Mouse (Mus musculus): Measurements from ENCODE around the gene Gpr4. TPM values are rescaled to one million over a fixed set of nuclear protein-coding genes. Genes with fewer than 3 reads are reported as not detected.

The Gpr4 gene
- polyA plus RNA-seq, 1 experiment from 2014 or later, result 1.8 TPM

DNA sequence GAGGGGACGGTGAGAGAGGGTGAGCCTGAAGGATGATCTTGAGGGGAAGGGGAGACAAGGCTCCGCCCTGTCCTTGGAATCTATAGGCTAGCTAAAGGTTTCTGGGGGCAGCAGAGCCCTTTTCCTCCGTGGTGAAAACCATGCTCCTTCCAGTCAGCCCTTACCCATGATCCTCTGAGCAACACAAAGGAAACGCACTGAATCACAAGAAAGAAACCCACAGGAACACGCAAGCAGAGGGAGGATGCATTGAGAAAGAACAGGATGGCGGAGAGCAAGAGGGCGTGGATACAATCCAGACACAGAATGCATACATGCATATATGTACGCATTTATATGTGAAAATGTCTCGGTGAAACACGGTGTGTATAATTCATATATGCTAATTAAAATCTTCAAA is 42.8 kb upstream of the Gpr4 start:
- H3K4me2 ChIP-seq (ENCODE audit: low read depth, low read length), result no peak overlapping the region
- WGBS, result 68% methylated on average over 10 of the region's 10 CpGs
- no peak for DNase-seq (ENCODE audit: low spot score)
- no peak for ATAC-seq (replicated peaks; ENCODE audit: insufficient number of reproducible peaks, low FRiP score, low TSS enrichment, low read depth)
- H3K9me3 ChIP-seq (replicated peaks; ENCODE audit: control insufficient read depth, low read length), result no peaks in the 10 kb centered on the region
- H3K4me1 ChIP-seq (ENCODE audit: control insufficient read depth, insufficient read depth, low read length), result no peaks in the 10 kb centered on the region; the same call in 1 of the 2 replicates
- no peak overlapping the region for H3K27ac ChIP-seq (replicated peaks; ENCODE audit: low read depth, low read length)
- H3K27me3 ChIP-seq (ENCODE audit: control insufficient read depth, insufficient read depth, low read length), result peaks cover 6% of the 10 kb centered on the region; the same call in 1 of the 2 replicates
- no peaks in the 10 kb centered on the region for H3K36me3 ChIP-seq (replicated peaks; ENCODE audit: control insufficient read depth, insufficient read depth, low read depth, low read length)
- no peak overlapping the region for H3K9ac ChIP-seq (replicated peaks; ENCODE audit: low read length)
- no peak overlapping the region for H3K4me3 ChIP-seq (ENCODE audit: low read depth, low read length)

DNA sequence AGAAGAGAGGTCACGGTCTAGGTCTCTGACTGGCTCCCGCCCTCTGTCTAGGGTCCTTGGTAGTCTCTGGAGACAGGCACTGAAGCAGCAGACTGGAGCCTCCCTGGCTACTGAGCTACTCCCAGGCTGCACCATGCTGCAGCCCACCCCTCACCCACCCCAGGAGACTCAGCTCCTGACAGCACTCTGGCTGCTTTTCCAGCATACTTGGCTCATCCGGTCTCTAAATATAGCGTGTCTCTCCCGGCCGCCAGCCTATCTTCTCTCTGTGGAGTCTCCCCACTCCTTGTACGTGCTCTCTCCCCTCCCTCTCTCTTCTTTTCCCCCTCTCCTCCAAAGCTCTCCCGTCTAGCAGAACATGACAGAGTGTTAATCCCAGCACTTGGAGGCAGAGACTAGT is 42.2 kb upstream of the Gpr4 start:
- no peaks in the 10 kb centered on the region for H3K27me3 ChIP-seq (ENCODE audit: control insufficient read depth, insufficient read depth, low read length)
- DNase-seq (ENCODE audit: low spot score) (no peak), ATAC-seq (replicated peaks; ENCODE audit: insufficient number of reproducible peaks, low FRiP score, low TSS enrichment, low read depth) (no peak)
- no peaks in the 10 kb centered on the region for H3K9me3 ChIP-seq (replicated peaks; ENCODE audit: control insufficient read depth, low read length)
- H3K4me2 ChIP-seq (ENCODE audit: low read depth, low read length), result no peak overlapping the region
- WGBS, result 67% methylated on average over 8 of the region's 8 CpGs
- H3K9ac ChIP-seq (replicated peaks; ENCODE audit: low read length), result no peak overlapping the region
- H3K4me1 ChIP-seq (ENCODE audit: control insufficient read depth, insufficient read depth, low read length), result no peaks in the 10 kb centered on the region; the same call in 1 of the 2 replicates
- H3K4me3 ChIP-seq (ENCODE audit: low read depth, low read length), result no peak overlapping the region
- no peak overlapping the region for H3K27ac ChIP-seq (replicated peaks; ENCODE audit: low read depth, low read length)
- no peaks in the 10 kb centered on the region for H3K36me3 ChIP-seq (replicated peaks; ENCODE audit: control insufficient read depth, insufficient read depth, low read depth, low read length)

DNA sequence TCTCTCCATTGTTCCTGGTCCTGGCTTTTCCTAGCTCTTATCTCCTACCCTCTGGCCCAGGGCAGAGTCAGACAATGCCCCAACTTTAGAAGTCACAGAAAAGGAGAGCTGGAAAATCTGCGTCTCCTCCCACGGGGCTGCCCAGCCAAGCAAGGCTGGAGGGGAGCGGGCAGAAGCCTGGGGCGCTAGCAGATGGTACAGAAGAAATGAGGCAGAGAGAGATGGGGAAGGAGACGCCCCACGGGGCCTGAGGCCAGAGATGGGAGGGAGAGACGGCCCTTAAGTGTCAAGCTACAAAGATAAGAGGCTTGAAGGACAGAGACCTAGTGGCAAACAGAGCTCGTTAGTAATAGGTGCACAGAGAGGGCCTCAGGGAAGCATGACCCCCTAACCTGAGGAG is 40.5 kb upstream of the Gpr4 start:
- H3K4me1 ChIP-seq (ENCODE audit: control insufficient read depth, insufficient read depth, low read length), result no peaks in the 10 kb centered on the region; the same call in 1 of the 2 replicates
- no peak overlapping the region for H3K4me3 ChIP-seq (ENCODE audit: low read depth, low read length)
- ATAC-seq (replicated peaks; ENCODE audit: insufficient number of reproducible peaks, low FRiP score, low TSS enrichment, low read depth), result no peak
- H3K27me3 ChIP-seq (ENCODE audit: control insufficient read depth, insufficient read depth, low read length), result peaks cover 13% of the 10 kb centered on the region
- H3K9me3 ChIP-seq (replicated peaks; ENCODE audit: control insufficient read depth, low read length), result no peaks in the 10 kb centered on the region
- no peak overlapping the region for H3K27ac ChIP-seq (replicated peaks; ENCODE audit: low read depth, low read length)
- no peak for DNase-seq (ENCODE audit: low spot score)
- no peak overlapping the region for H3K4me2 ChIP-seq (ENCODE audit: low read depth, low read length)
- no peak overlapping the region for H3K9ac ChIP-seq (replicated peaks; ENCODE audit: low read length)
- no peaks in the 10 kb centered on the region for H3K36me3 ChIP-seq (replicated peaks; ENCODE audit: control insufficient read depth, insufficient read depth, low read depth, low read length)
- WGBS, result 45% methylated on average over 8 of the region's 8 CpGs

DNA sequence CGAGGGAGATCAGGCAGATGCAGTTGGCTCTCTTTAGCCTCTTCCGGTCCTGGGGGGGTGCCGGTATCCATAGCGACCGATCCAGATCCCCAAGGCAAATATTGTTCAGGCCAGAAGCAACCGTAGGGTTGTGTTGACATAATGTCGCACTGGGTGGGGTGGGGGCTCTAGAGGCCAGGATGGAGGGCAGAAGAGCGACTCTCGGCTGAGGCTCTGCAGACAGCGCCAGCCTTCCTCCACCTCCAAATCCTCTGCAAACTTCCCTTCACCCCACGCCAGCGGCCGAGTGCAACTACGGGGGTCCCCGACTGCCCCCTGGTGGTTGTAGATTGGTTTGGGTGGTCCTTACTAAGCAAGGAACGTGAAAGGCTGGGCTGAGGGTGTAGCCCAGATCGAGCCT is 39.5 kb upstream of the Gpr4 start:
- WGBS, result 3% methylated on average over 17 of the region's 17 CpGs
- H3K4me1 ChIP-seq (ENCODE audit: control insufficient read depth, insufficient read depth, low read length), result no peaks in the 10 kb centered on the region; the same call in 1 of the 2 replicates
- H3K9me3 ChIP-seq (replicated peaks; ENCODE audit: control insufficient read depth, low read length), result no peaks in the 10 kb centered on the region
- peaks cover 23% of the 10 kb centered on the region for H3K27me3 ChIP-seq (ENCODE audit: control insufficient read depth, insufficient read depth, low read length)
- peak overlapping the region; percentile 45 for H3K9ac ChIP-seq (replicated peaks; ENCODE audit: low read length)
- peak overlapping the region; percentile 60 for H3K4me2 ChIP-seq (ENCODE audit: low read depth, low read length)
- no peaks in the 10 kb centered on the region for H3K36me3 ChIP-seq (replicated peaks; ENCODE audit: control insufficient read depth, insufficient read depth, low read depth, low read length)
- no peak overlapping the region for H3K27ac ChIP-seq (replicated peaks; ENCODE audit: low read depth, low read length)
- DNase-seq (ENCODE audit: low spot score), result peak; percentile 94
- peak overlapping the region; percentile 17; the same call in 1 of the 2 replicates for H3K4me3 ChIP-seq (ENCODE audit: low read depth, low read length)
- peak; percentile 31; the same call in 1 of the 2 replicates for ATAC-seq (replicated peaks; ENCODE audit: insufficient number of reproducible peaks, low FRiP score, low TSS enrichment, low read depth)

DNA sequence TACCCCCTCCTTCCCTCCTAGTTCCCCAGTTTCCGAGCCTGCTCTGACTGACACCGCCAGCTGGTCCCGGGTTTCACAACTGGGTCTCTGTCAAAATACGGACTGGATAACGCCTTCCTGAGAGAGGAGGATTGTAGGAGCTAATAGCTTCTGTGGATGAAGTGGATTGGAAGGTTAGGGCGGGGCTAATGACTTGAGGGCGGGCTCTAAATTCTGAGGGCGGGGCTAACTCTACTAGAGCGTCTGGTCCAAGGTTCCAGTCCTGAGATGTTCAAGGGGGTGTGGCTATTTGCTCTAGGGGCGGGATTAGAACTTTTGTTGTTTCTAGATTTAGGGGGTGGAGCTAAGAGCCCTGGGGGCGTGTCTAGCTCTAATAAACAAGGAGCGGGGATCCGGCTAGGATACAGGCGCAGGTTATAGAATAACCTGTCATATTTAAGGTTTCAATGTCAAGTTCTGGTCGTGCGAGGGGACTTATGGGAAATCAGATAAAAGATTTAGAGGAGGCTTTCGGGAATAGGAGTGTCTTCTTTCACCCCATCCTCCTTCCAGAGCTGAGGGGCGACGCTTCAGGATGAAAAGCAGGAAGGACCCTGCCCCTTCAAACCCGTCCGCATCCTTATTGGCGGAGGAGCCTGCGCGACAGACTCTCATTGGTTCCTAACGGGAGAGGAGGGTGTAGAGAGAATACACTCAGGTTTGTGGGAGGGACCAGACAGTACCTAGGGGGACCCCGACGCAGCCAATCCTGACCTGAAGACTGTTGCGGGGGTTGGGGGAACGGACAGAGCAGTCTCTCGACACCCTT is 36.4 kb upstream of the Gpr4 start, which contains the start of gene Eml2:
Gene Eml2, plus strand, starts transcription at position 714 of the 808 bp plus-strand sequence.
- WGBS, result under 1% methylated on average over 30 of the region's 30 CpGs
- Histone ChIP-seq H3K9me3 (replicated peaks; ENCODE audit: control insufficient read depth, low read length) (no peaks in the 10 kb centered on the region), H3K27me3 (ENCODE audit: control insufficient read depth, insufficient read depth, low read length) (peaks cover 47% of the 10 kb centered on the region), H3K4me2 (ENCODE audit: low read depth, low read length) (peak within 1 kb of the TSS; percentile 58), H3K36me3 (replicated peaks; ENCODE audit: control insufficient read depth, insufficient read depth, low read depth, low read length) (no peaks in the 10 kb centered on the region), H3K4me3 (ENCODE audit: low read depth, low read length) (peak within 1 kb of the TSS; percentile 33), H3K9ac (replicated peaks; ENCODE audit: low read length) (peak within 1 kb of the TSS; percentile 39), H3K27ac (replicated peaks; ENCODE audit: low read depth, low read length) (no peak within 1 kb of the TSS), H3K4me1 (ENCODE audit: control insufficient read depth, insufficient read depth, low read length) (peaks cover 3% of the 10 kb centered on the region; the same call in 1 of the 2 replicates)
- DNase-seq (ENCODE audit: low spot score), result peak; percentile 56
- ATAC-seq (replicated peaks; ENCODE audit: insufficient number of reproducible peaks, low FRiP score, low TSS enrichment, low read depth), result peak; percentile 79

DNA sequence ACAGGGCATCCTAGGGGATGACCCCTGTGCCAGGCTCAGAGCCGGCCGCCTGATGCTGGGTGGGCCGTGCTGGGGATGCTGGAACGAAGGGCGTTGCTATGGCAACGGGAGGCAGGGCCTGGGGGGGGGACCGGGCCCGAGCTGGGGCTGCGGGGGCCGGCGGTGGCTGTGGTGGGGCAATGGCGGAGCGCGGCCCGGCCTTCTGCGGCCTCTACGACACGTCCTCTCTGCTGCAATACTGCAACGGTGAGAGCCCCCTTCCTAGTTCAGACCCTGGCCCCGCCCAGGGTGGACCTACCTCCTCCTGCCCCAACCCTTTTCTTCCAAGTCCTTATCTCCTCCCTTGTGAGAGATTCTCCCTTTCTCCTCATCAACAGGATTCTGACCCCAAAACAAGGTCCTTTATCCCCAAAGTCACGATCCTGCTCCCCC is 35.8 kb upstream of the Gpr4 start:
- peak overlapping the region; percentile 33 for H3K4me3 ChIP-seq (ENCODE audit: low read depth, low read length)
- H3K27me3 ChIP-seq (ENCODE audit: control insufficient read depth, insufficient read depth, low read length), result peaks cover 47% of the 10 kb centered on the region
- peak overlapping the region; percentile 39 for H3K9ac ChIP-seq (replicated peaks; ENCODE audit: low read length)
- WGBS, result 2% methylated on average over 20 of the region's 21 CpGs
- peak; percentile 11; the same call in 1 of the 2 replicates for ATAC-seq (replicated peaks; ENCODE audit: insufficient number of reproducible peaks, low FRiP score, low TSS enrichment, low read depth)
- H3K4me2 ChIP-seq (ENCODE audit: low read depth, low read length), result peak overlapping the region; percentile 58
- no peaks in the 10 kb centered on the region for H3K36me3 ChIP-seq (replicated peaks; ENCODE audit: control insufficient read depth, insufficient read depth, low read depth, low read length)
- no peak for DNase-seq (ENCODE audit: low spot score)
- H3K4me1 ChIP-seq (ENCODE audit: control insufficient read depth, insufficient read depth, low read length), result peaks cover 3% of the 10 kb centered on the region; the same call in 1 of the 2 replicates
- no peaks in the 10 kb centered on the region for H3K9me3 ChIP-seq (replicated peaks; ENCODE audit: control insufficient read depth, low read length)
- H3K27ac ChIP-seq (replicated peaks; ENCODE audit: low read depth, low read length), result no peak overlapping the region

DNA sequence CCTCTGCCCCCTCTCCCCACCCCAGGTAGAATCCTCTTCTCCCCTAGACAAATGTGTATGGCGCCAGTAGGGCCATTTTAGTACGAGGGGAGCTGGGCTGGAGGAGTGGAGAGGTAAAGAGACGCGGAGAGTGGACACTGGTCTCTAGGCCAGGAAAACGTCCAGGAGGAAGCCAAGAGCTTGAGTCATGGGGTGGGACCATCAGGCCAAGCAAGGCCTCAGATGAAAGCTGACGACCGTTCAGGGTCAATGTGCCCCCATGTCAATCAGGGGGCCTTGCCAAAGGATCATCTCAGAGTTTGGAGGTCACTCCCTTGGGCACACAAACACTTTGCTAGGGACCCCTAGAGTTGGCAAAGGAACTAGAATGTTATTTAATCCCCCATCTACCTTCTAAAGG is 35.1 kb upstream of the Gpr4 start:
- Histone ChIP-seq H3K9me3 (replicated peaks; ENCODE audit: control insufficient read depth, low read length) (no peaks in the 10 kb centered on the region), H3K27ac (replicated peaks; ENCODE audit: low read depth, low read length) (no peak overlapping the region), H3K36me3 (replicated peaks; ENCODE audit: control insufficient read depth, insufficient read depth, low read depth, low read length) (no peaks in the 10 kb centered on the region), H3K4me1 (ENCODE audit: control insufficient read depth, insufficient read depth, low read length) (peaks cover 3% of the 10 kb centered on the region; the same call in 1 of the 2 replicates), H3K27me3 (ENCODE audit: control insufficient read depth, insufficient read depth, low read length) (peaks cover 47% of the 10 kb centered on the region), H3K4me3 (ENCODE audit: low read depth, low read length) (no peak overlapping the region), H3K9ac (replicated peaks; ENCODE audit: low read length) (no peak overlapping the region), H3K4me2 (ENCODE audit: low read depth, low read length) (no peak overlapping the region)
- DNase-seq (ENCODE audit: low spot score) (no peak), ATAC-seq (replicated peaks; ENCODE audit: insufficient number of reproducible peaks, low FRiP score, low TSS enrichment, low read depth) (no peak)
- WGBS, result 75% methylated on average over 7 of the region's 7 CpGs

DNA sequence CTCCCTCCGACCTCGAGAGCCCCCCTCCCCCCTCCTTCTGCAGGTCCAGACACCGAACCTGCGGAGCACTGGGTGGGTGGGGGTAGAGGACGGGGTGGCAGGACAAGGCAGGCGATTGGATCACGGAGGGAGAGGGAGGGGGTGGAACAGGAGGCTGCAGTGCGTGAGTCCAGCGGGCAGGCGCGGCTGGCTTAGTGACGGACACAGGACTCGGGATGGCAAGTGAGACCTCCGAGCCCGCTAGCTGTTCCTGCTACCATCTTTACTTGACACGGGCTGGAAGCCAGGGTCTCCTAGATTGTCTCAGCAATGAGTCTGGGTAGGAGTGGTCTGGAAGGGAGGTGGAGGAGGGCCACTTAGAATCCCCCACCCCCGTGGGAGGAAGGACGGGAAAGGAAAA is 34.3 kb upstream of the Gpr4 start:
- Histone ChIP-seq H3K4me2 (ENCODE audit: low read depth, low read length) (0 out of 2 replicates have a peak overlapping the region, but pooled peaks have one; percentile 0), H3K4me1 (ENCODE audit: control insufficient read depth, insufficient read depth, low read length) (peaks cover 3% of the 10 kb centered on the region; the same call in 1 of the 2 replicates), H3K27ac (replicated peaks; ENCODE audit: low read depth, low read length) (no peak overlapping the region), H3K27me3 (ENCODE audit: control insufficient read depth, insufficient read depth, low read length) (peaks cover 47% of the 10 kb centered on the region), H3K36me3 (replicated peaks; ENCODE audit: control insufficient read depth, insufficient read depth, low read depth, low read length) (no peaks in the 10 kb centered on the region), H3K4me3 (ENCODE audit: low read depth, low read length) (no peak overlapping the region), H3K9ac (replicated peaks; ENCODE audit: low read length) (no peak overlapping the region), H3K9me3 (replicated peaks; ENCODE audit: control insufficient read depth, low read length) (no peaks in the 10 kb centered on the region)
- 6% methylated on average over 18 of the region's 18 CpGs for WGBS
- ATAC-seq (replicated peaks; ENCODE audit: insufficient number of reproducible peaks, low FRiP score, low TSS enrichment, low read depth) (no peak), DNase-seq (ENCODE audit: low spot score) (no peak)
